Mouse (Mus musculus): ENCODE measurements at regions not wholly inside any gene's neighbourhood (a gene's known extent, or its start where the extent isn't known, plus 50 kb on each side); places are given as distances from the start of the nearest gene placed in this dataset.
A peak's percentile ranks its signal among the peaks of the same experiment; 100 is the strongest.

- Histone ChIP-seq H3K4me1 (ENCODE audit: control insufficient read depth, insufficient read depth, low read length) (peaks cover 4% of the 10 kb centered on the region; the same call in 1 of the 2 replicates), H3K9ac (replicated peaks; ENCODE audit: low read depth, low read length) (no peak overlapping the region), H3K27ac (ENCODE audit: low read depth, low read length) (no peak overlapping the region), H3K9me3 (ENCODE audit: control insufficient read depth, low read length) (no peaks in the 10 kb centered on the region), H3K27me3 (ENCODE audit: control insufficient read depth, insufficient read depth, low read length) (no peaks in the 10 kb centered on the region), H3K4me2 (ENCODE audit: low read depth, low read length) (peak overlapping the region; percentile 23; the same call in 1 of the 2 replicates), H3K36me3 (ENCODE audit: control insufficient read depth, insufficient read depth, low read length) (no peaks in the 10 kb centered on the region), H3K4me3 (ENCODE audit: low read depth, low read length) (no peak overlapping the region)
- 26% methylated on average over 18 of the region's 18 CpGs for WGBS
- ATAC-seq (ENCODE audit: low read depth) = peak; percentile 77
Observed at GRCm38 (mm10) chr5:100981849-100982572, 136.5 kb downstream of the Gpat3 start.

- WGBS = 46% methylated on average over 2 of the region's 2 CpGs
- peaks cover under 1% of the 10 kb centered on the region; the same call in 1 of the 2 replicates for H3K4me1 ChIP-seq (ENCODE audit: control insufficient read depth, insufficient read depth, low read length)
- no peaks in the 10 kb centered on the region for H3K9me3 ChIP-seq (ENCODE audit: control insufficient read depth, low read length)
- no peak for ATAC-seq (ENCODE audit: low read depth)
- H3K27ac ChIP-seq (ENCODE audit: low read depth, low read length) = no peak overlapping the region
- no peaks in the 10 kb centered on the region for H3K36me3 ChIP-seq (ENCODE audit: control insufficient read depth, insufficient read depth, low read length)
- no peak overlapping the region for H3K4me2 ChIP-seq (ENCODE audit: low read depth, low read length)
- no peaks in the 10 kb centered on the region for H3K27me3 ChIP-seq (ENCODE audit: control insufficient read depth, insufficient read depth, low read length)
- no peak overlapping the region for H3K4me3 ChIP-seq (ENCODE audit: low read depth, low read length)
- no peak overlapping the region for H3K9ac ChIP-seq (replicated peaks; ENCODE audit: low read depth, low read length)
Observed at GRCm38 (mm10) chr5:100976736-100977135, 131.2 kb downstream of the Gpat3 start.

- Histone ChIP-seq H3K4me3 (ENCODE audit: low read depth, low read length) (no peak overlapping the region), H3K27ac (ENCODE audit: low read depth, low read length) (no peak overlapping the region), H3K4me1 (ENCODE audit: control insufficient read depth, insufficient read depth, low read length) (no peaks in the 10 kb centered on the region), H3K4me2 (ENCODE audit: low read depth, low read length) (no peak overlapping the region), H3K36me3 (ENCODE audit: control insufficient read depth, insufficient read depth, low read length) (no peaks in the 10 kb centered on the region), H3K9me3 (ENCODE audit: control insufficient read depth, low read length) (no peaks in the 10 kb centered on the region), H3K9ac (replicated peaks; ENCODE audit: low read depth, low read length) (no peak overlapping the region), H3K27me3 (ENCODE audit: control insufficient read depth, insufficient read depth, low read length) (no peaks in the 10 kb centered on the region)
- WGBS = 36% methylated on average over 15 of the region's 15 CpGs
- ATAC-seq (ENCODE audit: low read depth) = no peak
Observed at GRCm38 (mm10) chr5:100951210-100951609, 105.7 kb downstream of the Gpat3 start.

All from neural tube, embryonic 14.5 days (tissue).